Mouse (Mus musculus): ENCODE results near the gene Lrrc63. TPM values are rescaled to one million over a fixed set of nuclear protein-coding genes. Genes with fewer than 3 reads are reported as not detected.

Gene Lrrc63
- not detected for polyA plus RNA-seq (2021)

DNA sequence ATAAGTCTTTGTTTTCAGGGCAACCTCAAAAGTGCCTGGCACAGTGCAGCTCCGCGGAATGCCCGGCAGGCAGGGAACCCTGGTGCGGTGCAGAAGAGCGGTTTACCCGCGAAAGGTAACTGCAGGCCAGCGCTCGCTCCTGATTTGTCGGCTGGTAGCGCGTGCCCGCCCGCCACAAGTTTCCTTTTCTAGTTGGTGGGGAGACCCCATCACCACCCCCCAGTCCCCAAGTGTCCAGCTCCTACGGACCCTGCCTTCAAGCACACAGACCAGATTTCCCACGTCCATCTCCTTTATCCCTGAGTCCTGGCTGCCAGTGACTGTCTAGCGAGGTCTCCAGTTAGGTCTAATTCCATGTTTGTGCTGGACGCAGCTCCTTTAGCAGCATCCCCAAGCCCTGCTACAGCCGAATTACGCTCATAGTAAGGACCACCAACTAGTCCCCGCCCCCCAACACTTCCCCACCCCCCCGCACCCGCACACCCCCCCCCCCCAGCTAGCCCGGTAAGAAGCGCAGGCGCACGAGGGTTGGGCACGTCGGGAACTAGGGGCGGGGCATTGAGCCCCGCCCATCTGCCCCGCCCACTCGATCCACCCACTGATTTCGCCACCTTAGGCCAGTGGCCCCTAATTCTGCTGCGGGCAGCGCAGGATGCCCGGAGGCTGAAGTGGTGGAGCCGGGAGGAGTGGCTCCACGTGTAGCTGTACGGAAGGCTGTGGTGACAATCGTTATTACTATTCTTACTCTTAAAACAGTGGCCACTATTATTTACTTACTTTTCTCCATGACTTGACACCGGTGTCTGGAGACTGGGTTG is at the start of gene Lrrc63, which contains the start of gene Lcp1:
Gene Lrrc63, minus strand, starts transcription at position 381 of the 818 bp plus-strand sequence.
Gene Lcp1, plus strand, starts transcription at position 601 of the 818 bp plus-strand sequence.
- DNase-seq (ENCODE audit: low read depth, low spot score) = no peak
- ATAC-seq = peak; percentile 54
- H3K27me3 ChIP-seq = peaks cover 52% of the 10 kb centered on the region
- ChIA-PET POLR2A (no interaction called here), CTCF (no interaction called here)
- in situ Hi-C loops (cut with MboI; ENCODE audit: low pct_unique_long_range_greater_than_20kb) = no loop called here
- no peak for TF ChIP-seq CTCF (IDR thresholded peaks at IDR 0.05)

DNA sequence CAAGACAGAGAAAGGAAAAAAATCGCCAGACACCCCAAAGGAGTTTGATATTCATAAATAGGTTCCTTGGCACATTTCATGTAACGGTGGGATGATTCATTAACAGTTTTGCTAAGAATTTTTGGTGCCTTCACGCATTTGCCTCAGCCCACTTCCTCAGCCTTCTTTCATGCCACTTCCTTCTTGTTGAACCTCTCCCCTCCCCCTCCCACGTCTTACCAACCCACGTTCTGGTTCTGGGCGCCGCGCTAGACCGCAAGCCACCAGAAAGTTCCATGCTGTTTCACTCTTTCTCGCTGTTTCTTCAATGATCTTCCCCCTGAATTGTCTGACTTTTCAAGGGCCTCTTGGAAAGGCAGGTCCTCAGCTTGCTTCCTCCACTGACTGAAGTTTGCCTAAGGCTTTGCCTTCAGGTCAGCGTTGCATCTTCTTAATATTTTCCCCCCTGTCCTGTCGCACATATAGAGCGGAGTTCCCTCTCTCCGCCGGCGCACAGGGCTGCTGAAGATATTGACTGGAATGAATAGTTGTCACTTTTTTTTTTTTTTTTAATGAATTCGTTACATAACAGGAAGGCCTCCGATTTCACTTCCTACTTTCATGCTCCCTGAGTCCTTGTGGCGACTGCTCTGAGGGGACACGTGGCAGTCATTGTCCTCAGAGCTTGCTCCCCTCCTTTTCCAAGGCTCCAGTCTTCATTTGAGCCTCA is 48.7 kb upstream of the Lrrc63 start:
- H3K27me3 ChIP-seq = peaks cover 16% of the 10 kb centered on the region
- ChIA-PET POLR2A (no interaction called here), CTCF (no interaction called here)
- ATAC-seq (no peak), DNase-seq (ENCODE audit: low read depth, low spot score) (no peak)
- in situ Hi-C loops (cut with MboI; ENCODE audit: low pct_unique_long_range_greater_than_20kb) = no loop called here
- no peak for TF ChIP-seq CTCF (IDR thresholded peaks at IDR 0.05)

DNA sequence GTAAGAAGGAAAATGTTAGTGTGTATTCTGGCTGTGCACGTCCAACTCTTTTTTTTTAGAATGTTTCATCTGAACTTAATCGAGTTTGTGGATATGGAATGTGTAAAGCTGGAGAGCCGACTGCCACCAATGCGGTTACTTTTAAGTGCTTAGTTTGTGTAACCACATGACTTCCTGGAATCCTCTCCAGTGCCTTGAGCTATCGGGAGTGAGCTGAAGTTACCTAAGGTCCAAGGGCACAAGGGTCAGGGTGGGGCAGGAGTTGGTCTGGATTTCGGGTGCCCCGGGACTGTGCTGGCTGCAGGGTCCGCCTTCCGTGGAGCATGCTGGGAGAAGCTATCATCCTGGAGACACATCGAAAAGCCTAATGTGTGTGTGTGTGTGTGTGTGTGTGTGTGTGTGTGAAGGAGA is 48.1 kb upstream of the Lrrc63 start:
- TF ChIP-seq CTCF (IDR thresholded peaks at IDR 0.05) = no peak
- H3K27me3 ChIP-seq = peaks cover 16% of the 10 kb centered on the region
- DNase-seq (ENCODE audit: low read depth, low spot score) (no peak), ATAC-seq (no peak)
- ChIA-PET POLR2A (no interaction called here), CTCF (no interaction called here)
- in situ Hi-C loops (cut with MboI; ENCODE audit: low pct_unique_long_range_greater_than_20kb) = no loop called here

DNA sequence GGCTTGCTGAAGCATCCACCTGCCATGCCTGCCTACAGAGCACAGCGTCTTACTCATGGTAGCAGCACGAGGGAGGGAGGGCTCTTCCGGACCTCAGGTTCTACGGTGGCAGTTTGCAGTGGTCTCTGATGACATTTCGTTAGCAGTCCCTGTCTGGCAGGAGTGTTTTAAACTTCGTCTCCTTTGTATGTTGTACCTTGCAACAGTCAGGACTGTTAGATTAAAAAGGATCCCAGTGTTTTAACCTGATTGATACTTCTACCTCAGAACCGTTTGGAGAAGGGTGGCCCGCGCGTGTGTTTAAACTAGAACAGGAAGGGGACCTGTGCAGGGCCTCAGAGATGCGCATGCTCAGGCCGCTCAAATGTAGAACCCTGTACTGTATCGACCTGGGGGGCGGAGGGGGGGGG is 47.7 kb upstream of the Lrrc63 start:
- no peak for TF ChIP-seq CTCF (IDR thresholded peaks at IDR 0.05)
- DNase-seq (ENCODE audit: low read depth, low spot score) (no peak), ATAC-seq (no peak)
- in situ Hi-C loops (cut with MboI; ENCODE audit: low pct_unique_long_range_greater_than_20kb) = no loop called here
- H3K27me3 ChIP-seq = peaks cover 16% of the 10 kb centered on the region
- ChIA-PET POLR2A (no interaction called here), CTCF (no interaction called here)

DNA sequence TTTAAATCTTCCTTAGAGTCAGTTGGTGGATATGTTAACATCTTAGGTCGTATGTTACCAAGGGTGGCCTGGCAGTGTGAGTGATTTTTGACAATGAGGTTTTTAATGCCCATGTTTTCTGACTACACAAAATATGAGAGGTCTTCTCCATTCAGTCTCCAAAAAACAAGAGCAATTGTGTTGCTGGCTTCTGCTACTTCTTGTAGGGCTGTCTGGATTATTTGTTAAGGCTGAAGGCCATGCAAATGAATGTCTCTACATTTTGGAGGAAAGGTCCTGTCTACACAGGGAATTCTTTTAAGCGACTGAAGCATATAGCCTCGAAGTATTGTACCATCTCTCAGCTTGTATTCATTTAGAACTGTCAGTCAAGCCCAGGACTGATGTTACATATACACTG is 46.7 kb upstream of the Lrrc63 start:
- DNase-seq (ENCODE audit: low read depth, low spot score) = no peak
- TF ChIP-seq CTCF (IDR thresholded peaks at IDR 0.05) = no peak
- ChIA-PET POLR2A (no interaction called here), CTCF (no interaction called here)
- peaks cover 13% of the 10 kb centered on the region for H3K27me3 ChIP-seq
- no peak for ATAC-seq
- in situ Hi-C loops (cut with MboI; ENCODE audit: low pct_unique_long_range_greater_than_20kb) = no loop called here

DNA sequence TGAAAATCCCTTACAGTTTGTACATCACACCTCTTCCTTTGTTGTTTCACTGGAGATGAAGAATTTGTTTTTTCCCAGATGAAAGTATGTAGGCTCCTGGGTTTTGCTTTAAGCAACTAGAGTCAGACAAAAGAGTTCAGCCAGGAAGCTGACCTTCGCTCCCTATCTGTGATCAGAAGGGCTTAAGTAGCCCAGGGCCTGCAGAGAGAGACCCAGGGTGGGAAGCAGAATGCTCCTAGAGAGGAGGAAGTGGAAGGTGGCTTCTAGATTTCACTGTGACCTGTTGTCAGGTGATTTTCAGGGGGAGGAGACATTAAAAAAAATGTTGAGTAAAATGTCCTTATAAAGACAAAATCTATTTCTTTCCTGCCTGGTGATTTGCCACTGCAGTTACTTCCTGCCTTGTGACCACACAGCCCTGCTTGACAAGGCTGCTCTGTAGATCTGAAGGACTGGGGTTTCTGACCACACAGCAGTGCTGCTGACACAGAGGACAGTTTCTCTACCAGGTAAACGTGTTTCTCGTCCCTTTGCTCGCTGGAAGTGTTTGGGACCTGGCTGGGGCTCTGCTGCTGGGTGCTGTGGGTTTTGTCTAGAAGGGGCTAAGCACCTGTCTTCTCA is 45.9 kb upstream of the Lrrc63 start:
- ATAC-seq = no peak
- H3K27me3 ChIP-seq = peaks cover 13% of the 10 kb centered on the region
- CTCF ChIA-PET = no interaction called here
- in situ Hi-C loops (cut with MboI; ENCODE audit: low pct_unique_long_range_greater_than_20kb) = no loop called here
- POLR2A ChIA-PET = no interaction called here
- no peak for DNase-seq (ENCODE audit: low read depth, low spot score)
- no peak for TF ChIP-seq CTCF (IDR thresholded peaks at IDR 0.05)

DNA sequence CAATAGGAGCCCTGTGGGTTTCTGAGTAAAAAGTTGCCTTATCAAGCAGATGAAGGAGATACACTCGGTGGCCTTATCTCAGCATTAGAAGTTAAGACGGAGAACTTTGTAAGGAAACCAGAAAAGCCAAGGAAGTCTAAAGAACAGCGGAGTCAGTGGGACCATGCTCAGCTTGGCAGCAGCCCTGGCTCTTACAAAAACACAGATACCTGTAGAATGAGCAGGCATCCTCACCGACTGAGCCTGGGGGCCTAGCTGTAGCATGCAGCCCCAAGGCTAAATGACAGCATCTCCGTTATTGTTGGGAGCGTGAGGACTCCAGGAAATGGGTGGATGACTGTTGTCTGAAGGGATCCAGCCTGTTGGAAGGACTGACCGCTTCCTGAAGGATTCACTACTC is 45.1 kb upstream of the Lrrc63 start:
- H3K27me3 ChIP-seq = peaks cover 20% of the 10 kb centered on the region
- TF ChIP-seq CTCF (IDR thresholded peaks at IDR 0.05) = no peak
- DNase-seq (ENCODE audit: low read depth, low spot score) (no peak), ATAC-seq (no peak)
- in situ Hi-C loops (cut with MboI; ENCODE audit: low pct_unique_long_range_greater_than_20kb) = no loop called here
- ChIA-PET POLR2A (no interaction called here), CTCF (no interaction called here)

DNA sequence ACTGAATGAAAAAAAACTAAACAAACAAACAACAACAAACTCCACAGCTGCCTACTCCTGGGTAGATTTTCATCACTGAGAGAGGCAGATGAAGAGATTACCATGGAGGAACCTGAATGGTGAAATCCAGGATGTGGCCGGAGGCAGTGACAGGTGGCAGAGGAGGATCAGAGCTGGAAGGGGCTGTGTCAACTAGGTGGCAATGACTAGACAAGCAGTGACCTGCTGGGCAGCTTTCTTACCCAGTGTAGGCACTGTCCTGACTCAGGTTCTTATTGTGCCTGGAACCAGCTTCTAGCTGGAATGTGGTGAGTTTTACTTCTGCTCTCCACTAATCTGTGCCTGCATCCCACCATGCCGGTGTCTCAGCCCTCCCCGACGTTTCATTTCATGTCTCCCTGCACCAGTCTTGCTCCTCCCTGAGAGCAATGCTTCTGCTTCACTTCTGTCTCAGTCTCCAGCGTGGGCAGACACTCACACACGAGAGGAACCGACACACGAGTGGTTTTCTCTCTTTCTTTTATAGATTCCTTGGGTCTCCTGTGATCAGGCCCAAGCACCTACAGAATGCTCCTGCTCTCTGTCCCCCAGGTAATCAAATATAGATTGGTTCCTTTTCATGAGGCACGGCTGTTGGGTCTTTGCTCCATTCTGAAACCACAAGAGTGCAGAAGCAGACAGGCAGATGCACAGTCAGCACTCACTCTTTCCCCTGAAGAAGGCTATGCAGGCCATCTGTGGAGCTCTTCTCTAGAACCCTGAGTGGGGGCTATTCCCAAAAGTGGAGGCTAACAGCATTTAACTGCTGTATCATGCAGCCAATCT is 44.3 kb upstream of the Lrrc63 start:
- ChIA-PET POLR2A (interaction anchor here (0.7 kb wide), 1 partner anchor 133 kb away, joined by 3 read pairs; no protein-coding TSS in a partner anchor), CTCF (no interaction called here)
- H3K27me3 ChIP-seq = peaks cover 27% of the 10 kb centered on the region
- no peak for DNase-seq (ENCODE audit: low read depth, low spot score)
- in situ Hi-C loops (cut with MboI; ENCODE audit: low pct_unique_long_range_greater_than_20kb) = no loop called here
- TF ChIP-seq CTCF (IDR thresholded peaks at IDR 0.05) = no peak
- ATAC-seq = no peak

DNA sequence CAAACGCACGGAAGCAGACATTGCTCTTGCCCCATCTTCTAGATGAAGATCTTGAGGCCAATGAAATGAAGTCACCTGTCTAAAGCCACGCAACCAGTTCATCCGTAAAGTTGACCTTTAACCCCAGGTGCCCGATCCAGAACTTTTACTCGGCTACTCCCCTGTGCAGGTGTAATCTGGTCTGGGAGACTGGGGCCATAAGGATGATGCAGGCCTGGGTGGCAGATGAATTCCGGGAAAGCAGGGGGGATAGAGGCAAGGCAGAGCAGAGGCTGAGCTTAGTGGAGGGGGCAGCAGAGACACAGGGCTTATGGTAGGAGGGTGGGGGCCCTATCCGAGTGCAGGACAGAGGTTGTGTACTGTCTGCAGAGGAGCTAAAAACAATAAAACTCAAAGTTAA is 43.6 kb upstream of the Lrrc63 start:
- peaks cover 27% of the 10 kb centered on the region for H3K27me3 ChIP-seq
- in situ Hi-C loops (cut with MboI; ENCODE audit: low pct_unique_long_range_greater_than_20kb) = no loop called here
- no peak for TF ChIP-seq CTCF (IDR thresholded peaks at IDR 0.05)
- CTCF ChIA-PET = no interaction called here
- DNase-seq (ENCODE audit: low read depth, low spot score) = no peak
- POLR2A ChIA-PET = interaction anchor here (0.7 kb wide), 1 partner anchor 133 kb away, joined by 3 read pairs; no protein-coding TSS in a partner anchor
- no peak for ATAC-seq

DNA sequence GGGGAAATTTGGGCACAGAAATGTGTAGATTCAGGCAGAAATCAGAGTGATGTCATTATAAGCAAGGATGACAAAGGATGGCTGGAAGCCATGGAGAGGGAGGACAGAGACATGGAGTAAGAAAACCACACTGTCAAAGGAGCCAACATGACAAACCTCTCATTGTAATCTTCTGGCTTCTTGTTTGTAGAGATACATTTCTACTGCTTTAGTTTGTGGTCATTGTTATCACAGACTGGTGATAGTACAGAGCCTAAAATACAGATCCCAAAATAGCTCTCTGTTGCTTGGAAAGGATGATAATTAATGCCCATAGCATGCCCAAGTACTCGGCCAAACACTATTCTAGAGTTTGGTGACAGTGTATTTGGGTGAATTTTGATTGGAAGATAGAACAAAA is 39.9 kb upstream of the Lrrc63 start:
- TF ChIP-seq CTCF (IDR thresholded peaks at IDR 0.05) = no peak
- in situ Hi-C loops (cut with MboI; ENCODE audit: low pct_unique_long_range_greater_than_20kb) = no loop called here
- H3K27me3 ChIP-seq = peaks cover 26% of the 10 kb centered on the region
- CTCF ChIA-PET = no interaction called here
- DNase-seq (ENCODE audit: low read depth, low spot score) (no peak), ATAC-seq (no peak)
- POLR2A ChIA-PET = no interaction called here

Data from Patski (cell line).